Mouse (Mus musculus) testis, adult 2 months (tissue): ENCODE measurements around the gene Col18a1.

Experiments
- CTCF ChIP-seq: fragments of 200-500 bp; IDR thresholded peaks from 2 replicates; pipeline ENCODE4 v1.5.1; 2012; ENCODE audit warnings: low read depth, mild to moderate bottlenecking, inconsistent platforms, low read length, moderate library complexity; ENCODE audit not compliant: control insufficient read depth, insufficient read depth, insufficient replicate concordance
- POLR2A ChIP-seq: fragments of 200-500 bp; IDR thresholded peaks from 2 replicates; pipeline ENCODE4 v1.6.1; 2012; ENCODE audit warnings: low read depth, mild to moderate bottlenecking, inconsistent platforms, low read length, moderate library complexity; ENCODE audit not compliant: control insufficient read depth

GRCm38 (mm10) chr10:77116537-77117455 is 49.6 kb downstream of the Col18a1 start:
- no peak for TF ChIP-seq POLR2A
- TF ChIP-seq CTCF, result no peak
